Mouse (Mus musculus) brain, embryonic 14.5 days (tissue): ENCODE data around the gene Memo1.

ENCODE experiments used
- CTCF ChIP-seq: fragments of 200-500 bp; IDR thresholded peaks from 2 replicates; pipeline ENCODE4 v1.5.1; 2012; ENCODE audit warnings: inconsistent platforms, mild to moderate bottlenecking, moderate library complexity, borderline replicate concordance; ENCODE audit not compliant: insufficient read depth, insufficient read length; ENCODE audit errors: extremely low read depth
- POLR2A ChIP-seq: fragments of 200-500 bp; IDR thresholded peaks from 2 replicates; pipeline ENCODE4 v1.6.1; 2012; ENCODE audit warnings: mild to moderate bottlenecking, inconsistent platforms, borderline replicate concordance; ENCODE audit not compliant: poor library complexity, insufficient read depth, insufficient read length, severe bottlenecking; ENCODE audit errors: extremely low read depth

DNA sequence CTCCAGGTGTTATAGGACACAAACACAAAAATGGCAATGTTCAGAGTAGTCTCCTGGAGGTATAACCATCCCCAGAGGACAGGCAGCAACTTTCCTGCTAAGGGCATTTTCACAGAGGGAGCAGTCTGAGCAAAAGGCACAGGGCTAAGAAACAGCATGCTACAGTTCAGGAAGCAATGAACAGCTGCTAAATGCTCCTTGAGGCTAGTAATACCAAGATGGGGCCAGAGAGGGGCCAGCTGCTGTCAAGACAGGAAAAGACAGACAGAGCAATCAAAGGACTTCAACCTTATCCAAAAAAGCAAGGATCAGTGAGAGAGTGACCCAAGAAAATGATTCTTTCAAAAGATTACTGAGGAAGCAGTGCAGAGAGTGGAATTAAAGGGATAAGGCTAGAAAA lies 4.5 kb downstream of the Memo1 start:
- no peak for TF ChIP-seq CTCF
- no peak for TF ChIP-seq POLR2A
